Mouse (Mus musculus) large intestine, adult 2 months (tissue): Measurements from ENCODE around the gene Nmu. TPM values are rescaled to one million over a fixed set of nuclear protein-coding genes. Genes with fewer than 3 reads are reported as not detected.
A peak's percentile ranks its signal among the peaks of the same experiment; 100 is the strongest.

Source experiments
- DNase-seq: peaks from one replicate; pipeline ENCODE4 v3.0.0-alpha.2; 2012; ENCODE audit warnings: low read depth, low spot score
- WGBS: fragments of 180-500 bp; shearing (Covaris S2); methylation state at CpG from one replicate; pipeline ENCODE4 v1.1.7; 2018; 5-methylcytosine and 5-hydroxymethylcytosine counted together
- polyA plus RNA-seq: library from polyadenylated mRNA; depleted of rRNA; stranded (reverse); fragments of >200 nt; gene quantifications from 2 replicates; pipeline ENCODE4 v1.2.3, GENCODE M21; 2012; rRNA removed

The Nmu gene
- polyA plus RNA-seq: 1.4 and 1.6 TPM in 2 replicates

- WGBS: 9% methylated on average over 35 of the region's 35 CpGs
- DNase-seq: no peak
Observed at GRCm38 (mm10) chr5:76363453-76364104, at the start of gene Nmu. Nmu (minus strand) TSS chr5:76363788.

GRCm38 (mm10) chr5:76411697-76412096, 48.1 kb upstream of the Nmu start:
- 72% methylated on average over 4 of the region's 4 CpGs for WGBS

DNA sequence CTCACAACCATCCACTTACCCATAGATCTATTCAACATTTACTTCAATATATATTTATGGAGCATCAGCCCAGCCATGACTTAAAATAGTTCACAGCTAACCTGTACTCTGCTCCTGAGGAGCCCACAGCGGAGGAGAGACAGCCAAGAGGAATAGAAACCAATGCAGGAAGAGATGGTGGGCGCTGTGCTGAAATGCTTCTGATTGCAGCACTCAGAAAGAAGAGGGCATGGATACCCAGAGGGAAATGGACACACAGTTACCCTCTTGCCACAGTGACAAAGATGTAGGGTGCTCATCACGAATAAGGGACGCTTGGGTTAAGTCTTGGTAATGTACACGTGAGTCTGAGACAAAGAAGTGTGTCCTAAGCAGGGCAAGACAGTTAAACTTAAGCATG, 30.8 kb upstream of the Nmu start:
- DNase-seq: no peak
- WGBS: 95% methylated on average over 5 of the region's 5 CpGs

More at GRCm38 (mm10) chr5:76411697-76412096, 48.1 kb upstream of the Nmu start:
- no peak for DNase-seq

DNA sequence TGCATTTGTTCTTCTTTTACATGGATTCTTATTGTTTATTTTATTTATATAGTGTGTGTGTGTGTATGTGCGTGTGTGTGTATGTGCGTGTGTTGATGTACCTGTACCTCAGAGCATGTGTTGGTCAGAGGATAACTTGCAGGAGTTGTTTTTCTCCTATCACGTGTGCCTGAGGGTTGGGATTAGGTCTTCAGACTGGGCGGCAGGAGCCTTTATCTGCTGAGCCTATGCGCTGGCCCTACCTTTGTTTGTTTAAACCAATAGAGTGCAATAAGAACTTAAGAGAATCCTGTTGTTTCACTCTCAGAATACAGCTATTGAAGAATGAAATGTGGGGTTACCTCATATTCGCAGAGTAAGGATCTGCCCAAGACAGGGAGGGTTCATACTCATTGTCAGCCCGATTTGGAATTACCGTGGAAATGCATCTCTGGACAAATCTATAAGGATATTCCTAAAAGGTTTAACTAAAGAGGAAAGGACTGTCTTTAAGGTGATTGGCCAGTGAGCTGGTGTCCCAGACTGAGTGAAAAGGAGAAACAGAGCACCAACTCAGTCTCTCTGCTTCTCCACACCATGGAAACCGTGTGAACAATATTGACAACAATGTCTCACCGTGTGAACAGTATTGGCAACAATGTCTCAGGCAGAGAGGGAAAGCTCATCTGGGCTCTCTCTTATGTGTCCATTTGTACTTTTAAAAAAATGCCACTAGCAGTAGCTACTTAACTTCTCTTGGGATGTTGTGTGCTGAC, 25.6 kb upstream of the Nmu start:
- peak; percentile 64 for DNase-seq
- 28% methylated on average over 10 of the region's 10 CpGs for WGBS

DNA sequence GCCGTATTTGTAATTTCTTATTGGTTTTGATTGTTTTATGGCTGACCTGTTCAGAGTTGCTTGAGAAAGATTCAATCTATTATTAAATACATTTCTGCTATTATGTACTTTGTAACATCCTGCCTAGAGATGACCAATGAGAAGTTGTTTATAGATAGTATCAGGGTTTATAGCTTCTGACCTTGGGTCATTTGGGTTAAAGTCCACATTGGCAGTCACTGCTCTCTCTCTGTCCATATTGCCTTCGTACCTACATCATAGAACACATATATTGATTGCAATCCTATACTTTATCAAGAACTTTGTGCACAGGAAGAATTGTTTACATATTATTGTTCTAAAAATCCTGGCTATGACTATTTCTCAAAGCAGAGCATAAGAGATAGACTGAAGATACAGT, 24.9 kb upstream of the Nmu start:
- peak; percentile 42 for DNase-seq
- 33% methylated on average over 2 of the region's 2 CpGs for WGBS

DNA sequence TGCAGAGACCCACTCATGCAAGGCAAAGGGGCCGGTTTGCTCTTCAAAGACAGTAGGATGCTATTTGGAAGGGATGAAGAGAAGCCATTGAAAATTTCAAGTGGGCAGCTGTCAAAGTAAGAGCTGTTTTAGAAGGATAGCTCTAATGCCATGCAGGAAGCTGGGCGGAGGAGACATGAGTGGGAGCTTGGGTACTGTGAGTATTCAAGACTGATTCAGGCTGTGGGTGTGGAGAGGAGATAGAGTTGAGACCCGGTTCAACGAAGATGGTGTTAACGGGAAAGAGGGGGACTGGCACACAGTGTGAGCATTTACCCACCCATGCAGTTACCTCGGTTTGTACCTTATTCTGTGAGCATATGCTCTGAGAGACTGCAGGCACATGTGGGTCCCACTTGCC, 20.1 kb upstream of the Nmu start:
- WGBS: 87% methylated on average over 6 of the region's 6 CpGs
- no peak for DNase-seq

DNA sequence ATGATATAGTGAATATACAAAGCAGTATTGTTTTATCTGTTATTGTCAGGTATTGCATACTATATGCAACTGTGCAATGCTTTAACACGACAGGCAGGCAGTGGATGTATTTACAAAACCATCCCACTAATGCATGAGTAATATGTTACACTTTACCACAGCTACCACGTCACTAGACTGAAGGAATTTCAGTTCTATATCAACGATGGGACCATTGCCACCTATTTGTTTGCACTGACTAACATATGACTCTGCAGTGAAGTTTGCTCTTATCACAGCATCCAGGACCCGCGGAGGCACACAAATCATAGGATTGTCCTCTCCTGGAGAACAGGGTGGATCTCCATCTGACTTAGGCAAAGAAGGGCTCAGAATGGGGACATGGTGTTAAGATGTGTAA, 18.2 kb upstream of the Nmu start:
- WGBS: 42% methylated on average over 5 of the region's 5 CpGs
- no peak for DNase-seq

GRCm38 (mm10) chr5:76379216-76379615, 15.6 kb upstream of the Nmu start:
- 75% methylated on average over 3 of the region's 3 CpGs for WGBS
- DNase-seq: no peak

DNA sequence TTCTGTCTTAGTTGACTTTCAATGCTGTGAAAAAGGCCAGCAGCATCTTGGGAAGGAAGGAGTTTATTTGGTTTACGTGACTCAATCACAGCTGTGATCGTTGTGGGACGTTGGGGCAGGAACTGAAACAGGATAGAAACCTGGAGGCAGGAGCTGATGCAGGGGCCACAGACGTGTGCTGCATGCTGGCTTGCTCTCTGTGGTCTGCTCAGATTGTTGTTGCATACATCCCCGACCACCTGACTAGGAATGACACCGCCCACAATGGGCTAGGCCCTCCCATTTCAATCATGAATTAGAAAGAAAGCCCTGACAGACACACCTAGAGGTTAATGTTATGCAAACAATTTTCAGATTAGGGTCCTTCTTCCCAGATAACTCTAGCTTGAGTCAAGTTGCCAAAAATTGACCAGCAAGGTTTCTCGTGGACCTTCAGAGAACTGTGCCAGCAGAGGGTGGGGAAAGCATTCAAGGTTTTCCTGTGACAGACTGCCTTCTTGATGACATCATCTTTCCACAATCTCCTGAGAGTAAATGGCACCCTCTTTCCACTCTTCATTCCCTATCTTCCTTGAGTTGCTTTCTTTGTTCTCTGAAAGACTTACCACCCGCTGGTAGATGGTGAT, 5.7 kb upstream of the Nmu start:
- WGBS: 54% methylated on average over 8 of the region's 8 CpGs
- DNase-seq: no peak

GRCm38 (mm10) chr5:76365406-76365805, 1.8 kb upstream of the Nmu start:
- 39% methylated on average over 5 of the region's 5 CpGs for WGBS
- DNase-seq: no peak

DNA sequence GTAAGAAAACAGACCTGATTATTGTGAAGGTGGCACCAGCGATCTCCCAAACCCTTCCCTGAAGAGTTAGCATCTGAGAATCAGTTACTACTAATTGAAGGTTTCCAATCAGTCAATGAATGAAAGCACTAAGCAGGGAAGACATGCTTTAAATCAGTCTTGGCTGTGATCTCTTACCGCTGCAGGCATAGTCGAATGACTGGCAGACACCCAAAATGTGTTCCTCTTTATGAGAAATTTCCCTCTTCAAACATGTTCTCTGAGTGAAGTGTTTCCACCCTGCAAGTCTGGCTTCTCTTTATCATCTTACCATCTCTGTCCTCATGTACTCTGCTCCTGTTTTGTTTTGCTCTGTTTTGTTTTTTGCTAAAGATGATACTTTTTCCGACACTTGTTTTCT, 2.8 kb downstream of the Nmu start:
- 56% methylated on average over 4 of the region's 4 CpGs for WGBS
- no peak for DNase-seq

GRCm38 (mm10) chr5:76360057-76360456, 3.5 kb downstream of the Nmu start:
- no peak for DNase-seq
- WGBS: 46% methylated on average over 1 of the region's 1 CpGs

DNA sequence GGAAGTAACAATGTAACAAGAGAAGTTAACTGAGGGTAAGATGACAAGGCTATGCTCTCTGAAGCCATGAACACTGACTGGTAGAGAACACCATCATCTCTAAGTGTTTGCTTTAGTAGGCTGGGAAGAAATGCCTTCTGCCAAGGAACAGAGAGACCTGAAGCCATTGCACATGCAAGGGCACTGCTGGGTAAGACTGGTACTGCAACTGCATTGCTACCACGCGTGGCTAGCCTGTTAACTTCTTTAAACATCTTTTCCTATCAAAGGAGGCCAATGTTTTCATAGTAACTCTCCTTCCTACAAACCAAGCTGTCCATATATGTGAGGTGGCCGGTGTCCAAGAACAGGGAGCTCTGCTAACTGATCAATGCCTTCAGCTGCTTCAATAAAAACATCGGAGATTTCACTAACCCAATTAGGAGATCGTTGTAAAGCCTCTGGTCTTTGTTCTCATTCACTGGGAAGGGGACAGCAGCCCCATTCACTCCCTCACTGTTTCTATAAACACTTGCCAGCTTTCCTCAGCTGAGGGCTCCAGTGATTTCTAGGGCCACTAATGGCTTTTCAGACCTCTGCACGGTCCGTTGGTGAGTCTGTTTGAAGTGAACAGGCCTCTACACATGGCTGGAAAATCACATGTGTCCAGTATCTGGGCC, 11.5 kb downstream of the Nmu start:
- WGBS: 26% methylated on average over 7 of the region's 7 CpGs

DNA sequence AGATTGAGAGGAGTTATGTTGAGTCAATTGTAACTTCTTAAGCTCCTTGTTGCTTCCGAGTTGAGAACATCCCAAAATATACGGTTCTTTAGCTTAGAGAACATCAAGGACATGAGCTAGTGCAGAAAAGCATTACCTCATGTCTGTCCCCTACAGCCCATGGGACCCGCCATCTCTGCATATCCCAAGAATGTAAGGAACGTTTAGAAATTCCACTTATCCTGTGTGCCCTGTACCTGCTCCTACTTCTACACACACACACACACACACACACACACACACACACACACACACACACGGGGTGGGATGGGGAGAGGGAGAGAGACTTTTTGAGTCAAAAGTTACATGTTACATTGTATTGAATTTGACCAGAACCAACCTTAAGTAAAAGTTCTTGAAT, 12.1 kb downstream of the Nmu start:
- DNase-seq: no peak
- WGBS: 85% methylated on average over 5 of the region's 5 CpGs

More for the DNA sequence above, 11.5 kb downstream of the Nmu start:
- no peak for DNase-seq

DNA sequence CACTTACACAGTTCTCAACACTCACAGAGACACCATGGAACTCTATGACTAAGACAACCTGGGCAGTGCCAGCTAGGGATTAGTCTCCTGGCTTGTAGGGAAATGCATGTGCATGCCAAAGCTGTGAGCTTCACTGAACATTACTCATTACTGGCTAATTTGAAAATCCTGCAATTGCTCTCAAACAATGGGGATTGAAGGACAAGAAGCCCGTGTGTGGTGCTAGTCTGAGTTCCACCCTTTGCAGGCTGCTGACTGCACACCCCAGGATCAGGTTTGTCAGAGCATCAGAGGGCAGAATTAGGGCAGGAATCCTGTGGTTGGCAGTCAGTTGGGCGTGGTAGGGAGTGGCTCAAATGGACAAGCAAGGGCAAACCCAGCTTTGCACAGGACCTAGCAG, 17.5 kb downstream of the Nmu start:
- no peak for DNase-seq
- 31% methylated on average over 2 of the region's 2 CpGs for WGBS

DNA sequence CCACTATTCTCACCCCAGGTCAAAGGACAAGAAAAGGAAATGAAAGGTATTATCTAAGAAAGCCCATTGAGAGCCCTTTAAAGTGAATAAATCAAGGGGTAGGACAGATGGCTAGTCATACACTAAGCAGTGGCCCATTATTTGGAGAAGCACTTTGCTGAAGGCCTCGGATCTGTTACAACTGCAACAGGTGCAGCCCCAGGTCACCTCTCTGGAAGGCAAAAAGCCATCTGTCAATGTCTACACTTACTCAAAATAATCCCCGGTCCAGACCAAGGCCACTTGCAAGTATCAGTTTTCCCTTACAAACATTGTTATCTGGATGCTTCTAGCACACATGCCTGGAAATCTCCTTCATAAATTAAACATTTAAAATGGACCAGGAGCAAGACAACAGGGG, 22.7 kb downstream of the Nmu start:
- 52% methylated on average over 2 of the region's 2 CpGs for WGBS
- DNase-seq: no peak

- DNase-seq: no peak
- 74% methylated on average over 8 of the region's 8 CpGs for WGBS
Observed at GRCm38 (mm10) chr5:76337100-76337499, 26.5 kb downstream of the Nmu start.

GRCm38 (mm10) chr5:76333833-76334232, 29.8 kb downstream of the Nmu start:
- 78% methylated on average over 4 of the region's 4 CpGs for WGBS
- no peak for DNase-seq

GRCm38 (mm10) chr5:76330953-76331352, 32.6 kb downstream of the Nmu start, which contains the start of gene Pdcl2:
Pdcl2 (minus strand) TSS chr5:76331156.
- 93% methylated on average over 7 of the region's 7 CpGs for WGBS
- no peak for DNase-seq

GRCm38 (mm10) chr5:76327296-76327695, 36.3 kb downstream of the Nmu start:
- 16% methylated on average over 2 of the region's 2 CpGs for whole genome bisulfite sequencing
- DNase-seq: no peak
